Mouse (Mus musculus): ENCODE results near the gene Jag2. TPM values are rescaled to one million over a fixed set of nuclear protein-coding genes. Genes with fewer than 3 reads are reported as not detected.

The Jag2 gene
- total and polyA plus RNA-seq, 3 experiments = 25.4 to 35.5 (median 27.4) TPM

DNA sequence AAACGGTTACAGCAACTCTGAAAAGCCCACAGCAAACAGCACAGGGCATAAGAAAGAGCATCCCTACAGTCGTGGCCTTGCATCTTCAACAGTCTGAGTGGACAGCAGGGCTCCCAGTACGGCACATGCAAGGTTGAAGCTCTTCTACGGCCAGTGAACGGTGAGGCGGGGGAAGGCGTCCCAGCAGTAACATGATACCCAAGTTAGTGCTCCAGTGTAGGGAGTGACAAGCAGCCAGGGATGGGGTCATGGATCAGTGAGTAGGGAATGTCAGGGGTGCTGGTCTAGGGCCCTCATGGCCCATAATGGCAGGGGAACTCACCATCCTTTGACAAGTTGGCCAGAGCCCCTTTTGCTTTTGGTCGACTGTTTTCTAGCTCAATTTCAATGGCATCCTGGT, 39.4 kb upstream of the Jag2 start:
- Histone ChIP-seq H3K4me1 (ENCODE audit: control insufficient read depth, insufficient read depth, low read length) (no peaks in the 10 kb centered on the region), H3K79me2 (replicated peaks; ENCODE audit: control insufficient read depth, insufficient read depth, low read length) (no peaks in the 10 kb centered on the region), H3K27me3 (ENCODE audit: control insufficient read depth, insufficient read depth, low read length) (no peaks in the 10 kb centered on the region), H3K36me3 (ENCODE audit: control insufficient read depth, insufficient read depth, low read length) (no peaks in the 10 kb centered on the region), H3K4me3 (no peak overlapping the region), H3K9ac (ENCODE audit: low read depth, low read length) (no peak overlapping the region), H3K27ac (no peak overlapping the region)
- DNase-seq = no peak
- 88% methylated on average over 8 of the region's 8 CpGs for WGBS
- TF ChIP-seq EP300 (IDR thresholded peaks at IDR 0.05; ENCODE audit: insufficient read depth, low read depth, low read length) = no peak
- TF ChIP-seq CTCF (IDR thresholded peaks at IDR 0.05) = no peak
- TF ChIP-seq POLR2A (IDR thresholded peaks at IDR 0.05; ENCODE audit: insufficient read depth, low read depth, low read length) = no peak
- intact Hi-C loops (cut with DNase I) = no loop called here

- 88% methylated on average over 13 of the region's 13 CpGs for whole genome bisulfite sequencing
- Histone ChIP-seq H3K27me3 (ENCODE audit: control insufficient read depth, insufficient read depth, low read length) (no peaks in the 10 kb centered on the region), H3K36me3 (ENCODE audit: control insufficient read depth, insufficient read depth, low read length) (no peaks in the 10 kb centered on the region), H3K9ac (ENCODE audit: low read depth, low read length) (no peak overlapping the region), H3K27ac (no peak overlapping the region), H3K4me3 (no peak overlapping the region), H3K79me2 (replicated peaks; ENCODE audit: control insufficient read depth, insufficient read depth, low read length) (no peaks in the 10 kb centered on the region), H3K4me1 (ENCODE audit: control insufficient read depth, insufficient read depth, low read length) (no peaks in the 10 kb centered on the region)
- TF ChIP-seq CTCF (IDR thresholded peaks at IDR 0.05) = no peak
- no peak for TF ChIP-seq EP300 (IDR thresholded peaks at IDR 0.05; ENCODE audit: insufficient read depth, low read depth, low read length)
- TF ChIP-seq POLR2A (IDR thresholded peaks at IDR 0.05; ENCODE audit: insufficient read depth, low read depth, low read length) = no peak
- intact Hi-C loops (cut with DNase I) = no loop called here
- DNase-seq = no peak
These were observed 36.2 kb upstream of the Jag2 start for GRCm38 (mm10) chr12:112965783-112966182.

GRCm38 (mm10) chr12:112961872-112962271, 32.3 kb upstream of the Jag2 start:
- Histone ChIP-seq H3K79me2 (replicated peaks; ENCODE audit: control insufficient read depth, insufficient read depth, low read length) (no peaks in the 10 kb centered on the region), H3K4me1 (ENCODE audit: control insufficient read depth, insufficient read depth, low read length) (no peaks in the 10 kb centered on the region; the same call in 1 of the 2 replicates), H3K27me3 (ENCODE audit: control insufficient read depth, insufficient read depth, low read length) (no peaks in the 10 kb centered on the region), H3K9ac (ENCODE audit: low read depth, low read length) (no peak overlapping the region), H3K27ac (peak overlapping the region; percentile 26; the same call in 1 of the 2 replicates), H3K4me3 (no peak overlapping the region), H3K36me3 (ENCODE audit: control insufficient read depth, insufficient read depth, low read length) (no peaks in the 10 kb centered on the region)
- 26% methylated on average over 5 of the region's 5 CpGs for WGBS
- TF ChIP-seq CTCF (IDR thresholded peaks at IDR 0.05) (no peak), EP300 (IDR thresholded peaks at IDR 0.05; ENCODE audit: insufficient read depth, low read depth, low read length) (no peak), POLR2A (IDR thresholded peaks at IDR 0.05; ENCODE audit: insufficient read depth, low read depth, low read length) (no peak)
- no peak for DNase-seq
- intact Hi-C loops (cut with DNase I) = no loop called here

DNA sequence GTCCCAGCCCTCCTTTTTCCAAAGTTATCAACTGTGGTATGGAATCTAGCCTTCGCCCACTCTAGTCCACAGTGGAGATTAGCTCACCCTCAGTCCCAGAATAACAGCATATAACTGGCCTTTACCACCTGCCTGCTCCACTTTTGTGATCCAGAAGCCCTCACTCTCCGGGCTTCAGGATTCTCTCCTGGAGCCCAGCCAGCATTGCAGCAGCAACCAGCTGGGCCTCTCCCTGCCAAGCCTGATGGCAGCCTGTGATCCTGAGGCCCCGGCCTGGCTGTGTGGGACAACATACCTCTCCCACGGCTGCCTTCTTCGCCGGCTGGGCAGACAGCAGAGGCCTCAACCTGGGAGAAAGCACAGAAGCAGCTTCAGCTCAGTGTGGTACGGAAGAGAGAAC, 31.9 kb upstream of the Jag2 start:
- Histone ChIP-seq H3K27me3 (ENCODE audit: control insufficient read depth, insufficient read depth, low read length) (no peaks in the 10 kb centered on the region), H3K36me3 (ENCODE audit: control insufficient read depth, insufficient read depth, low read length) (no peaks in the 10 kb centered on the region), H3K27ac (peak overlapping the region; percentile 26; the same call in 1 of the 2 replicates), H3K4me3 (no peak overlapping the region), H3K4me1 (ENCODE audit: control insufficient read depth, insufficient read depth, low read length) (no peaks in the 10 kb centered on the region; the same call in 1 of the 2 replicates), H3K9ac (ENCODE audit: low read depth, low read length) (no peak overlapping the region), H3K79me2 (replicated peaks; ENCODE audit: control insufficient read depth, insufficient read depth, low read length) (no peaks in the 10 kb centered on the region)
- peak in 1 of 2 experiments; percentile 73 for DNase-seq
- TF ChIP-seq EP300 (IDR thresholded peaks at IDR 0.05; ENCODE audit: insufficient read depth, low read depth, low read length) (no peak), CTCF (IDR thresholded peaks at IDR 0.05) (no peak), POLR2A (IDR thresholded peaks at IDR 0.05; ENCODE audit: insufficient read depth, low read depth, low read length) (no peak)
- intact Hi-C loops (cut with DNase I) = no loop called here
- 43% methylated on average over 7 of the region's 7 CpGs for WGBS

GRCm38 (mm10) chr12:112959421-112959820, 29.8 kb upstream of the Jag2 start:
- Histone ChIP-seq H3K4me3 (no peak overlapping the region), H3K4me1 (ENCODE audit: control insufficient read depth, insufficient read depth, low read length) (no peaks in the 10 kb centered on the region; the same call in 1 of the 2 replicates), H3K9ac (ENCODE audit: low read depth, low read length) (no peak overlapping the region), H3K27ac (no peak overlapping the region), H3K36me3 (ENCODE audit: control insufficient read depth, insufficient read depth, low read length) (no peaks in the 10 kb centered on the region), H3K27me3 (ENCODE audit: control insufficient read depth, insufficient read depth, low read length) (no peaks in the 10 kb centered on the region), H3K79me2 (replicated peaks; ENCODE audit: control insufficient read depth, insufficient read depth, low read length) (no peaks in the 10 kb centered on the region)
- TF ChIP-seq EP300 (IDR thresholded peaks at IDR 0.05; ENCODE audit: insufficient read depth, low read depth, low read length) (no peak), POLR2A (IDR thresholded peaks at IDR 0.05; ENCODE audit: insufficient read depth, low read depth, low read length) (no peak), CTCF (IDR thresholded peaks at IDR 0.05) (no peak)
- WGBS = 62% methylated on average over 8 of the region's 8 CpGs
- intact Hi-C loops (cut with DNase I) = no loop called here
- no peak for DNase-seq

DNA sequence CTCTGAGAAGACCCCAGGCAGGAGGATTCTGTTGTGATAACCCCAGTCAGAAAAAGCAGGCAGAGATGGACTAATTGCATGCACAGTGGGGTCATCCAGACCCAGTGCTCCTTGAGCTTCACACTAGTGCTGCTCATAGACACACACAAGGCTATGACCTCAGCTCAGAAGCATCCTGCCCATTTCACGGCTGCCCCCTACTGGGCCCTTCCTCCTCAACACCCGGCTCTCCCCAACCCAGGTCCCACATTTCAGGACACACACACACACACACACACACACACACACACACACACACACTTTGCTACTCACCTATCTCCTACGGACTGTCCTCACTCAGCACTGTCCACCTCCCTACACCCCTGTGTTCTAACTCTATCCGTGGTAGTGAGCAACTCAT, 28.7 kb upstream of the Jag2 start:
- Histone ChIP-seq H3K36me3 (ENCODE audit: control insufficient read depth, insufficient read depth, low read length) (no peaks in the 10 kb centered on the region), H3K4me1 (ENCODE audit: control insufficient read depth, insufficient read depth, low read length) (peaks cover 1% of the 10 kb centered on the region; the same call in 1 of the 2 replicates), H3K27ac (no peak overlapping the region), H3K4me3 (no peak overlapping the region), H3K79me2 (replicated peaks; ENCODE audit: control insufficient read depth, insufficient read depth, low read length) (no peaks in the 10 kb centered on the region), H3K27me3 (ENCODE audit: control insufficient read depth, insufficient read depth, low read length) (no peaks in the 10 kb centered on the region), H3K9ac (ENCODE audit: low read depth, low read length) (no peak overlapping the region)
- WGBS = 32% methylated on average over 4 of the region's 4 CpGs
- peak; percentile 64 to 67 for DNase-seq
- TF ChIP-seq CTCF (IDR thresholded peaks at IDR 0.05) = peak; percentile 64
- TF ChIP-seq EP300 (IDR thresholded peaks at IDR 0.05; ENCODE audit: insufficient read depth, low read depth, low read length) = no peak
- intact Hi-C loops (cut with DNase I) = no loop called here

All from heart, adult 2 months (tissue).